Mouse (Mus musculus) testis, adult 2 months (tissue): ENCODE data around the gene Zfp513.

Experiments used
- CTCF ChIP-seq: fragments of 200-500 bp; IDR thresholded peaks from 2 replicates; pipeline ENCODE4 v1.5.1; 2012; ENCODE audit warnings: low read depth, mild to moderate bottlenecking, inconsistent platforms, low read length, moderate library complexity; ENCODE audit not compliant: control insufficient read depth, insufficient read depth, insufficient replicate concordance
- POLR2A ChIP-seq: fragments of 200-500 bp; IDR thresholded peaks from 2 replicates; pipeline ENCODE4 v1.6.1; 2012; ENCODE audit warnings: low read depth, mild to moderate bottlenecking, inconsistent platforms, low read length, moderate library complexity; ENCODE audit not compliant: control insufficient read depth

DNA sequence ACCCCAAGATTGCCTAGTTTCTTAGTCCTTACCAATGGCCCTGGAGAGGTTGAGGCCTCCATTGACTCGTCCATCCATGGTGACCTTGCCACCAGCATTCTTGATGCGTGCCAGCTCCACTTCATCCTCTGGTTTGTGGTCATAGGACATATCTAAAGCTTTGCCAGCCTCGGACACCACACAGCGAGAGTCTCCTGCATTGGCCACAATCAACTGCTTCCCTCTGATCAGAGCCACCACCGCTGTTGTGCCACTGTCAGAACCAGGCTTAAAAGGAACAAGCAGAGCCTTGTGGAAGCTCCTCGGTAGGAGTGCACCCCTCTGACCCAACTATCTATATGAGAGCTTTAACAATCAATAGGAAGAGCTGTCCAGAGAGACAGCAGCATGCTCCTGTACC lies 2.3 kb upstream of the Zfp513 start:
- TF ChIP-seq POLR2A (no peak), CTCF (no peak)
